In genomic region chr1:38241801-38242200, GRCm38 (mm10) we compare ENCODE assay signal across 11 mouse cellular contexts.
A peak's percentile ranks its signal among the peaks of the same experiment; 100 is the strongest.
DNase-seq lines count a peak whose midpoint lies in the region; ATAC-seq and TF ChIP-seq lines count a peak whose summit lies in the region.
"Had no signal": no experiment of that assay in that cellular context is flagged by ENCODE, and none has a peak within 500 bp of the region (broad histone marks: within the 10 kb centered on the region; RNA-seq: fewer than 3 reads in every experiment).

No protein-coding gene starts in this region.

- ATAC-seq in inflammation-experienced regulatory T-cells, adult 6 months, result no peak

- no peak overlapping the region for H3K4me3 ChIP-seq in heart, embryonic 10.5 days
- no peak overlapping the region for H3K4me3 ChIP-seq in left cerebral cortex, adult 2 months
- H3K4me3 ChIP-seq: embryonic facial prominence, embryonic 15.5 days; hindbrain, embryonic 15.5 days had no signal

- no peak for TF ChIP-seq CTCF in left cerebral cortex, adult 2 months (IDR thresholded peaks at IDR 0.05)

- DNase-seq in 3T3-L1 (ENCODE audit: low read depth, low spot score), result peak; percentile 38
- DNase-seq in adrenal gland, adult 18-20 months (ENCODE audit: low spot score in 2 of 2), result peak; percentile 39 to 55
- no peak for DNase-seq in heart, embryonic 10.5 days (ENCODE audit: low spot score)
- peak; percentile 37 for DNase-seq in kidney, postnatal 14 days
- no peak for DNase-seq in neural tube, embryonic 10.5 days (ENCODE audit: extremely low spot score, low spot score)
- no peak for DNase-seq in left cerebral cortex, adult 2 months (ENCODE audit: extremely low spot score in 1 of 2, low spot score in 2 of 2)
- DNase-seq in right cerebral cortex, postnatal 10 days (ENCODE audit: low spot score in 2 of 2), result no peak

- no peaks in the 10 kb centered on the region for H3K36me3 ChIP-seq in heart, embryonic 10.5 days
- H3K36me3 ChIP-seq: embryonic facial prominence, embryonic 15.5 days; G1E; hindbrain, embryonic 15.5 days had no signal

- H3K27me3 ChIP-seq in heart, embryonic 10.5 days (ENCODE audit: insufficient read depth, poor library complexity, severe bottlenecking), result no peaks in the 10 kb centered on the region
- H3K27me3 ChIP-seq: embryonic facial prominence, embryonic 15.5 days; hindbrain, embryonic 15.5 days had no signal

- peak overlapping the region; percentile 18; the same call in 1 of the 2 replicates for H3K27ac ChIP-seq in heart, embryonic 10.5 days
- no peak overlapping the region for H3K27ac ChIP-seq in left cerebral cortex, adult 2 months
- H3K27ac ChIP-seq: embryonic facial prominence, embryonic 15.5 days; hindbrain, embryonic 15.5 days had no signal

- intact Hi-C loops in left cerebral cortex, adult 2 months (cut with DNase I), result no loop called here

- peaks cover 22% of the 10 kb centered on the region for H3K4me1 ChIP-seq in heart, embryonic 10.5 days

- WGBS in heart, embryonic 10.5 days, result 65% methylated on average over 4 of the region's 4 CpGs

- no peaks in the 10 kb centered on the region for H3K9me3 ChIP-seq in heart, embryonic 10.5 days
- H3K9me3 ChIP-seq: embryonic facial prominence, embryonic 15.5 days; G1E; hindbrain, embryonic 15.5 days had no signal

Comparison
In these comparisons a context has a peak if more than half of its experiments do, and no peak if none do; other contexts are left out.
1. DNase-seq: peak in 3T3-L1 (single experiment), adrenal gland, adult 18-20 months (2 of 2) and kidney, postnatal 14 days (single experiment); none in heart, embryonic 10.5 days (single experiment), neural tube, embryonic 10.5 days (single experiment), left cerebral cortex, adult 2 months (0 of 2) and right cerebral cortex, postnatal 10 days (0 of 2).